Mouse (Mus musculus): ENCODE data around the gene Zfp385b.

Gene Zfp385b

GRCm38 (mm10) chr2:77691174-77691573 lies 128.3 kb downstream of the Zfp385b start:
- DNase-seq: no peak

GRCm38 (mm10) chr2:77690316-77690715 lies 129.1 kb downstream of the Zfp385b start:
- no peak for DNase-seq

- DNase-seq: peak; percentile 13
These were observed 130.8 kb downstream of the Zfp385b start for GRCm38 (mm10) chr2:77688651-77689050.

- no peak for DNase-seq
These were observed 135.4 kb downstream of the Zfp385b start for GRCm38 (mm10) chr2:77684088-77684487.

- no peak for DNase-seq
These were observed 137.2 kb downstream of the Zfp385b start for GRCm38 (mm10) chr2:77682205-77682604.

GRCm38 (mm10) chr2:77681741-77682140 lies 137.7 kb downstream of the Zfp385b start:
- peak; percentile 39 for DNase-seq

- no peak for DNase-seq
These were observed 145.7 kb downstream of the Zfp385b start for GRCm38 (mm10) chr2:77673770-77674169.

GRCm38 (mm10) chr2:77672215-77672905 lies 147.1 kb downstream of the Zfp385b start:
- DNase-seq: no peak

- DNase-seq: no peak
These were observed 157.3 kb downstream of the Zfp385b start for GRCm38 (mm10) chr2:77662171-77662570.

GRCm38 (mm10) chr2:77653686-77654085 lies 165.8 kb downstream of the Zfp385b start:
- no peak for DNase-seq

- no peak for DNase-seq
These were observed 177.8 kb downstream of the Zfp385b start for GRCm38 (mm10) chr2:77641521-77642170.

- no peak for DNase-seq
These were observed 179.4 kb downstream of the Zfp385b start for GRCm38 (mm10) chr2:77639993-77640392.

- DNase-seq: no peak
These were observed 187.8 kb downstream of the Zfp385b start for GRCm38 (mm10) chr2:77631606-77632005.

- DNase-seq: no peak
These were observed 191.7 kb downstream of the Zfp385b start for GRCm38 (mm10) chr2:77627622-77628231.

GRCm38 (mm10) chr2:77618686-77619085 lies 200.8 kb downstream of the Zfp385b start:
- DNase-seq: no peak

GRCm38 (mm10) chr2:77610303-77610991 lies 209.0 kb downstream of the Zfp385b start:
- no peak for DNase-seq

- no peak for DNase-seq
These were observed 210.0 kb downstream of the Zfp385b start for GRCm38 (mm10) chr2:77609452-77609851.

GRCm38 (mm10) chr2:77608666-77609065 lies 210.8 kb downstream of the Zfp385b start:
- no peak for DNase-seq

GRCm38 (mm10) chr2:77593461-77593860 lies 226.0 kb downstream of the Zfp385b start:
- DNase-seq: no peak

GRCm38 (mm10) chr2:77592525-77592924 lies 226.9 kb downstream of the Zfp385b start:
- no peak for DNase-seq

- DNase-seq: no peak
These were observed 230.1 kb downstream of the Zfp385b start for GRCm38 (mm10) chr2:77589205-77589901.

- DNase-seq: no peak
These were observed 232.1 kb downstream of the Zfp385b start for GRCm38 (mm10) chr2:77587387-77587786.
